Mouse (Mus musculus): ENCODE data around the gene Pitpnm3.
A peak's percentile ranks its signal among the peaks of the same experiment; 100 is the strongest.

Pitpnm3 gene

DNA sequence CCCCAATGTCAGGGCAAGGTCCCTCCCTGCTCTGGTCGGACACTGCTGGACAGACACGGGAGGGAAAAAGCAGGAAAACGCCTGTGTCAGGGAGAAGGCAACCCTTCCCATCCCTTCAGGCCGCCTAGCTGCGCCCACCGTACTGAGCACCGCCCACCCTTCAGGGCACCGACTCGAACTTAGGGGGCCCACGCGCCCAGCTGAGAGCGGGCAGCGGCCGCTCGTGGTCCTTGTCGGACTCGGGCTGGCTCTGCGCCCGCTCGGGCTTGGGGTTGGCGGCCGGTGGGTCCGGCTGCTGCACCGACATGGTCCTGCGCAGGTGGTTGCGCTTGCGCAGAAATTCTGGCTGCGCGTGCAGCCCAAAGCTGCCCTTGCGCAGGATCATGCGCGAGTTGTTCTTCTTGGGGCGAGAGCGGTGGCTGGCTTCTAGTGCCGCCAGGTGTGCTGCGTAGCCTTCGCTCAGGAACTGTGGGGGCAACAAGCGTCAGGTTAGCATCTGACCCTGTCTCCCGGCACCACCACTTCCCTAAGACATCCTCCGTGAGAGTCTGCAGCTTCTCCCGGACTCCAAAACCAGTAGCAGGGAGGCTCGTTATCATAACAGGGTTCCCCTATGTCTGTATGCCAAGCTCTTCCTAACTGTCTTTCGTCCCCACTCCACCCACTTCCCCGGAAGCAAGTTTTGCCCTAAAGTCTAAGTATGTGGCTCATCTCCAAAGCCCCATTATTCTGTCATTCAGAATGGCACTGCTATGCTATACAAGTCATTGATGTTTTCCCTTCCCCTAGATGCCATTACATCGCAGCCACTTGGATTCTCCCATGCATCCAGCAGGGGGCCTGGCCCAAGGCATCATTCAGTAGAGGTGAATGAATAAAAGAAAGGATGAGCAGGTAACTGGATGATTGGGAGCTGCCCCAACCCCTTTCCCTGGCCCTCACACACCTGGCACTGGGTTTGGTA, 84.4 kb downstream of the Pitpnm3 start:
- DNase-seq (ENCODE audit: low spot score in 2 of 2) = no peak

DNA sequence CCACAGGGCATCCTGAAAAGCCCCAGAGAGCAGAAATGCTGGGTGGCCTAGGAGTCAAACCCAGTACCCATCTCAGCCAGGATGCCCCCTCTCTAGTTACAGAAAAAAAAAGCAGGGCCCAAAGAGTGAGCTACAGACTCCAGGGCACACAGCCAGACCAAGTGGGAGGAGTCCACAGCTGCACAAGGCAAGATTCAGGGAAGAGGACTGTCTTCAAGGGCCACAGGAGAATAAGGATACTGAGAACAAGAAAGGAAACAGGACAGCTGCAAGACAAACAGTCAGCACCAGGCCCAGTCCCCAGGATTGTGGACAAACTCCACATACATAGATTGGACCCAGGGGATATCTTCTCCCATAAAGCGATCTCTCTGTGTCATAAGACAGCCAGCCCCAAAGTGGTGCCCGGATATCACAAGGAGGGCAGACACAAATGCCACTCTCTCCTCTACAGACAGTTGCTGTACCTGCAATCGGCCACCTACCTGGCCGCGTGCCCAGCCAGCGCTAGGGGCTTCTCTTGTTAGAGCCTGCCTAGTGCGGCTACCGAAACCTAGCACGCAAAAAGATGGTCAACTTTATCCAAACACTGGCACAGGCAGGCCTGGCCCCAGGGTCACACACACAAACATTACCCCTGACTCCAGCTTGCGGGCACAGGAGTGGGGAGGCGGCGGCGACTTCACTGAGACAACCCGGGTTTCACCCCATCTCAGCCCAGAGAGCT, 85.2 kb downstream of the Pitpnm3 start:
- no peak for DNase-seq (ENCODE audit: low spot score in 2 of 2)

DNA sequence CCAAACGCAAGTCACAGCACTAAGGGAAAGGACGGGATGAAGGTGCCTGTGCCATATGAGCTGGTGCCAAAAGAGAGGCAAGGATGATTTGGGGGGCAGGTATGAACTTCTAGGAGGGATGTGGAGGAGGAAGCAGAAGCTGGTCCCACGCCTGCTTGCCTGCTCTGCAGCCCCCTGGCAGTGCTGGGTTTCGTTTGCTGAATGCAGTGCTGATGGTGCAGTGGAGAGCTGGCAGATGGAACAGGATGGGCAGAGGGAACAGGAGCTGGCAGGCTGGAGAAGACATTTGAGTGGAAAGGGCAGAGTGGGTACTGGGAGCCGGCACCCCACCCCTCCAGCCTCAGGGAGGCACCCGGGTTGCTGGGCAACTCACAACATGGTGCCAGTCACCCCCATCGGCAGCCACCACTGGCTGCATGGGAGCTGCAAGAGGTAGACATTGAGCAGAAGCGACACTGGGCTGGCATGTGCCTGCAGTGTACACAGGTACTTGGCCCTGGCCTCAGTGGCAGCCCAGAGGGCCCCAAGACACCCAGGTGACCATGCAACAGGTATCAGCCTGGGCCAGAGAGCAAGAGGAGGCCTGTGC, 86.3 kb downstream of the Pitpnm3 start:
- DNase-seq (ENCODE audit: low spot score in 2 of 2) = no peak

DNA sequence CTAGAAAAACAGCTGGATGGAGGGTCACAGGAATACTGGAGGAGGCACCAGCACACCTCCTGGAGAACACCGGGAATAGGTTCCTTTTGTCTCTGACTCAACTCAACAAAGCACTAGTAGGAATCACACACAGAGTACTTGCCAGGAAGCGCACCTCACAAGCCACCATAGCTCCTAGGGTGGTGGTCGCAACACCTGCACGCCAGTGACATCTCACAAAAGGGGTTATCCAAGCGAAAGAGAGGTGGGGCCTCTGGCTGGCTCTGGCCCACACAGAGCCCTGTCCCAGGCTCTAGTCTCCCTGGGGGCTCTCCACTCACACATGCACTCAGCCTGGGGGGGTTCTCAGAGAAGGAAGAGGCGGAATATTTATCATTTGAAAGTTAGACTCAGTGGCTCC, 86.8 kb downstream of the Pitpnm3 start:
- DNase-seq (ENCODE audit: low spot score in 2 of 2) = no peak

DNA sequence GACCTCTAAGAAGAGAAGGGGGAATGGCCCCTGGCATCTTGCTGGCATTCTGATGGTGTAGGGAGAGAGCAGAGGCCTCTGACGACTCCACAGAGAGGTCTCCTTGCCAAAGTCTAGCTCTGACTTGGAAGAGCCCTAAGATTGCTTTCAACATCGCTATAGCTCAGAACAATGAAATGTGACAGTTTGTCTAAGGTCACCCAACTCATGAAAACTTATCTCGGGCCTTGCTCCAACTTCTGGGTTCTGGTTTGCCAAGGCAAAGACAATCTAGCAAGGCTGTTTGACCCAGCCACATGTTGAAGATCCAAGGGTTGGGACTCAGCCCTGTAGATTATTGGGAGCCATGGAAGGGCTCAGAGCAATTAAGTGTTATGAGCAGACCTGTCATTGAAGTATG, 91.3 kb downstream of the Pitpnm3 start:
- DNase-seq (ENCODE audit: low spot score in 2 of 2) = no peak

DNA sequence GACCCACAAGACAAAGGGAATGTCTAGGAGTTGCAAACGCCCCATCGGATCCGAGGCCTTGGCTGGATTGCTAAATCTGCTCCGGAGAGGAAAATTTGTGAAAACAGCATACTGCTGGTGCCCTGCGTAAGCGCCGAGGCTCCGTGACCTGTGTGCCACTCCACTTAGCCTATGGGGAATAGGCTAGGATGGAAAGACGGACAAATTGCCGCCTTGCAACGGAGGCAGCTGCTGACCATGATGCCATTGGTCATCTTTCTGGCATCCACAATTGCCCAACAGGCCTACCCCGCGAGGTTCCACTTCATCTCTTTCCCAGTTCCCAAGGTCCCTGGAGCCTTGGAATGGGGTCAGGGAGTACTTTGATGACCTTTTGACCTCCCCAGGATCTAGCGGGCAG, 92.9 kb downstream of the Pitpnm3 start:
- DNase-seq (ENCODE audit: low spot score in 2 of 2) = no peak

DNA sequence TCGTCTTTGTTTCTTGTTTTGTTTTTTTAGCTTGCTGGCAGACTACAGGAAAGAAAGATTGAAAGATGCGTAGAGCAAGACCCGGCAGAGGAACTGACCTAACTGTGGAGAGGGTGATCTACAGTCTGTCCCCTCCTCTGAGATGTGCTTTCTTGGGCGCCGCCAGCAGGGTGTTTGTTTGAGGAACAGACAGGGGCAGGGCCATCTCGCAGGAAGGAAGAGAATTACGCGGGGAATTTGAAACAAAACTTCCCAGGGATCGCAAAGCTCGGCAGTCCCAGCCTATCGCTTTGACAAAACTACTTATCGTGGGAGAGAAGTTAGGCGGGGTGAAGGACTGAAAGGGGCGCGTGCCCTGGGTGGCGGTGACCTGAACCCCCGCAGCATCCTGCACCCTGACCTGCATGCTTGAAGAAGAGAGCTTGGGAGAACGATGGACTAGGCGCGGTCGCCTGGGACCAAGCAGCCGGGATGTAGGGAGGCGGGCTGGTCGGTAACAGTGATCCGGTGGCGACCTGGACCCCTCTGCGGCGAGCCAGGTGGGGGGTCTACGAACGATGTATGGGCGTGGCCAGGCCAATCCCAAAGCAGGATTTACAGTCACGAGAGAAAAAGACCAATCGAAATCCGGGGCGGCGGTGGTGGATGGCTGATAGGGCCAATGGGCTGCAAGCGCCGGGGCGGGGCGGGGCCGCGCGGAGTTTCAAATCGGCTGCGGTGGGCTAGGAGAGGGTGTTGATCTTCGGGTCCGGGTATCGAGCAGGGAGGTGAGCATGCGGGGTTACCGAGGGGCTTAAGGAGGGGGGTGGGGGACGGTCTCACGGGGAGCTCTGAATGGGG, 93.6 kb downstream of the Pitpnm3 start, which contains the start of gene Pimreg:
Pimreg (plus strand) TSS at position 265 of the 840 bp plus-strand sequence.
- peak; percentile 54 to 84 for DNase-seq (ENCODE audit: low spot score in 2 of 2)

DNA sequence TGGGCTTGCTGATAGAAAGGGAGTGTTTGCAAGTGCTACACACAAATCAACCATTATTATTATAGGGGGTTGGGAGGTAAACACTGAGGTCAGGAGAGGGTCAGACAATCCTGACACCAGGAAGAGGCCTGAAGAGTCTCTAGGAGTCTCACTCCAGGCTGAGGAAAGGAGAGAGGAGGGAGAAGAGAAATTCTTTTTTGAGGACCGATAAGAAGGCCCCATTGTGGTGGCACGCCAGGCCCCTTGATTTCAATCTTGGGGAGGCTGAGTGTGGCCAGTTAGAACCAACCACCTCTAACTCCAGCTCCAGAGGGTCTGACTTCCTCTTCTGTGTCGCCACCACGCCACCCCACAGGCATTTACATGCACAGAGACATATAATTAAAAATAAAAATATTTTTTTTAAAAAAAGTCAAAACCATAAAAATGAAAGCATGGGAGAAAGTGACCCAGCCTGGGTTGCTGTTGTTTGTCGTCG, 94.2 kb downstream of the Pitpnm3 start:
- DNase-seq (ENCODE audit: low spot score in 2 of 2) = no peak

DNA sequence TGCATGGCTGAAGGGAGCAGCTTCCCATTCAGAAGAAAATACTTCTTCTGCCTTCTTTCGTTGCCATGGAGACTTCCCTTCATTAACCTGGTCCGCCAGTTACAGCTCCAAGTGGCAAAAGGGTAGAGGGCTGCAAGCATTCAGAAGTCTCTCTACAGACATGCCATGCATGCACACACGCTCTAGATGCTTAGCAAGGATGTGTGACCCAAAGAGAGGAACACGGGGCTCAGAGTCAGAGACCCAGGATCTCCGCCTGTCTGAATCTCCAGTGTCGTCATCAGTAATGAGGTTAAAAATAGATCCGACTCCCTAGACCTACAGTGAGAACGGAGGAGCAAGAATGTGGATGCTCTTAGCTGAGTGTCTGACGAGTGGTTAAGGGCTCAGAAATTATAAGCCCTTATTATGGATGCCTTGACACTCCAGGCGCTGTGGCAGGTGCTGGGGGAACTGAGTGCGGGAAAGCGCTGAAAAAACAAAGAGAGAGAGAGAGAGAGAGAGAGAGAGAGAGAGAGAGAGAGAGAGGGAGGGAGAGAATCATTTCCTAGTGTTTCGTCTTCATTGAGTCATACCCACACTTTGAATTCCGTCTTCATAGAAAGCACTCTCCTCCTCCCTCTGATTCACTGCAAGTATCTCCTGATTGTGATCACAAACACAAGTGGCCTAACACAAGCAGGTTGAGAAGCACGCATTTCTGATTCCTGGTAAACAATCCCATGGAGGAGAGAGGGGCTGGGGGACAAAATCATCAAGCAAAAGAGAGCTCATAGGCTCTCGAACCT, 95.8 kb downstream of the Pitpnm3 start:
- no peak for DNase-seq (ENCODE audit: low spot score in 2 of 2)

DNA sequence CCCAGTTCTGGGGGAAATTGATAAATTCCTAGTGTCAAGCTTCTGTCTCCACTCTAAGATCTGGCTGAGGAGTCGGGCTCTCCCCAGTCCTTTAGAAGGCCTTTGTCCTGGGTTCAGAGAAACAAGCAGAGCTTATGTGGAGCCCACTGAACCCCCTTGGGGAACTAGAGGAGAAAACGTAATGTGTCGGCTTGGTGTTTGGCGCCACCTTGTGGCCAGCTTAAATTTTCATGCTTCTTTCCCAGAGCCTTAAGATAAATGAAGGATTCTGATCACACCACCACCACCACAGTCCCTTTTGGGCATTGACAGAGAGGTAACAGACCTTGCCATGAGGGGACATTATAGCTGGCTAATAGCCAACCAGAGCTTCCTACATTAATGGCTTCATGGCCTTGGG, 97.6 kb downstream of the Pitpnm3 start:
- peak; percentile 54 to 79 for DNase-seq (ENCODE audit: low spot score in 2 of 2)

DNA sequence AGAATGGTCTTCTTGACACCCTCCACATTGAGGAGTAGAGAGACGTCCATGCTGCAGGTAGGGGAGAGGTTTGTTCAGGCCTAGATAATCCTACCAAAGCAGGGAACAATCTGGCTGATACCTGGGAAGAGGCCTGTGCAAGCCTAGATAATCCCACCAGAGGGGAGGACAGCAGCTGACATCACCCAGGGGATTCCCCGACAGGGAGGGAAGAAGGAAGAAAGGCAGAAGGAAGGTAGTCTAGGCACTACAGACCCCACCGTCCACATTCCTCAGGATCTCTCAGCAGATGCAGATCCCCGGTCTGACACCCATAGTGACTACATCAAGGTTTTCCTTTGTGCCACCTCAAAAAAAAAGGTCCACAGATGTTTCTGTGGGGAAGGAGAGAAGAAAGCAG, 98.2 kb downstream of the Pitpnm3 start, which contains the start of gene Aipl1:
Aipl1 (minus strand) TSS at position 101 of the 400 bp plus-strand sequence.
- no peak for DNase-seq (ENCODE audit: low spot score in 2 of 2)

DNA sequence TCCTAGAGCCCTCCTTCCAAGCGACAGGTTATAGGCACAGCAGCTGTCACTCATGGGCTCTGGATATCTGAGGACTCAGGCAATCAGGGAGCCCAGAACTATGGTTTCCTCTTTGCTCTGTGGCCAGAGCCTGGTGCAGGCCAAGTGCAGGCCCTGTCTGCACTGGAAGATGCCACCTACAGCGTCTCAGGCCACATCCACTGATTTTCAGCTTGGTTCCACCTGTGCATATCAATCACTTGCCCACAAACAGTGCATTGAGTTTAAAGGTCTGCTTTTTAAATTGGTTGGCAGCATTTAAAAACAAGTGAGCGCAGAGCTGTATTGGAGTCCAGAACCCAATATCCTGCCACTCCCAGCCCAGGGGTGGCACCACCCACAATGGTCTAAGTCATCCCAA, 103.0 kb downstream of the Pitpnm3 start:
- no peak for DNase-seq (ENCODE audit: low spot score in 2 of 2)

DNA sequence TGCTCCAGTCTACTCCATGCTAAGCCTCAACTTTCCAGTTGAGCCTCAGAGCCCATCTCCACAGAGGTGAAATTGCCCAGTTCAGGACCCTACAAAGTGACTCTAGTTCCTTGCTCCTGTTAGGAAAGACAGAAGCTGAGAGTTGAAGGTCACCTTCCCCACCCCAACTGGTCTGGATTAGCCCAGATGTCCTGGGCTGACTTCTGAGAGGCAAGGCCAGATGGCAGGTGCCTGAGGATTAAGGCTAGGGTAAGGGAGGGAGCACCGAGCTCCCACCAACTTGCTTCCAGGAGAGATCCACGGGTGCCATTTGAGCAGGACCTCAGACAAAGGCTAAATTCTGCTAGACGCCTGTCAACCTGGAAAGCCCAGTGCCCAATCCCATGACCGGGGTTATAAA, 103.5 kb downstream of the Pitpnm3 start:
- DNase-seq (ENCODE audit: low spot score in 2 of 2) = no peak

DNA sequence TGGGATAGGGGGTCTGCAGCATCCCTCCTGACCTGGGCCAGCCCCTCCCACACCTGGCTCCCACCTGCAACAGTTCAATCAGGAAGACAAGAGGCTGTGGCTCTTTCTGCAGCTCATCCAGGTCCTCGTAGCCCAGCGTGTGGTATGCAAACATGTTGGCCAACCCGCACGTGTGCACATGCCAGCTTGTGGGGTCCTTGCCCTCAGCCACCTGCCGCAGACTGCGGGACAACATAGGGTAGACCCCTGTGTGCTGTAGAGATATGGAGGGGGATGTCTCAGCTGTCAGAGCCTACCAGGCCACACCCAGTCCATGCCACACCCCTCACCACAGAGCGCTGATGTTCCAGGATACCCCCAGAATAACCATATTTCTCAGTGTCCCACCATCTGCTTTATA, 104.2 kb downstream of the Pitpnm3 start:
- no peak for DNase-seq (ENCODE audit: low spot score in 2 of 2)

DNA sequence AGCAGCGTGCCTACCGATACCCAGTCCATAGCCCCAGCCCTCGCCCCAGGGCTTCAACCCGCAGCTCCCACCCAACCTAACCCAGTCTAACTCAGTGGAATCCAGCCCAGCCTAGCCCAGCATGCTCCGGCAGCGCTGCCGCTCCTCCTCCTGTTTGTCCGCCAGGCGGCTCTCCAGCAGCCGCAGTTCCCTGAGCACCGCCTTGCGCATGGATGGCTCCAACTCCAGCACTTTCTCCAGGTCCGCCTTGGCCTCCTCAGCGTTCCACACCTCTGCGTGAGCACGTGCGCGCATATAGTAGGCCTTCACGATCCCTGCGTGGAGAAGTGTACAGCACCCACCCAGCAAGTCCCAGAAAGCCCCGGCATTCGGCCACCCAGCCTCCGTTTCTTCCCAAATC, 106.4 kb downstream of the Pitpnm3 start:
- no peak for DNase-seq (ENCODE audit: low spot score in 2 of 2)

DNA sequence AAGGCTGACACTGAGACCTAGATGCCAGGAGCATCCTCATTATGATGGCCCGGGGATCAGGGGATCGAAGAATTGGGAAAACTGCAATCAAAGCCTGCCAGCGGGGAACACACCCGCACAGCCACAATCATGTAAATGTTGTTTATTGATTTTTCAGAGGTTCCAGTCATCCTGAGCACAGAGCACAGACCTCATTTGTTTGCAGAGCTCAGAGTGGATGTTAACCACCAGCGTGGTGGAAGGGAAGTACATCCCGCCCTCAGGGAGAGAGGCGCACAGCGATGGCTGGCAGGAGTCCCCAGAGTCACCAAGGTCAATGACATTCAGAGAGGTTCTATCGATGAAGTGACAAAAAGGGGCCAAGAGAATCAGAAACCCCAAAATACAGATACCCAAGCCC, 107.7 kb downstream of the Pitpnm3 start:
- DNase-seq (ENCODE audit: low spot score in 2 of 2) = no peak

DNA sequence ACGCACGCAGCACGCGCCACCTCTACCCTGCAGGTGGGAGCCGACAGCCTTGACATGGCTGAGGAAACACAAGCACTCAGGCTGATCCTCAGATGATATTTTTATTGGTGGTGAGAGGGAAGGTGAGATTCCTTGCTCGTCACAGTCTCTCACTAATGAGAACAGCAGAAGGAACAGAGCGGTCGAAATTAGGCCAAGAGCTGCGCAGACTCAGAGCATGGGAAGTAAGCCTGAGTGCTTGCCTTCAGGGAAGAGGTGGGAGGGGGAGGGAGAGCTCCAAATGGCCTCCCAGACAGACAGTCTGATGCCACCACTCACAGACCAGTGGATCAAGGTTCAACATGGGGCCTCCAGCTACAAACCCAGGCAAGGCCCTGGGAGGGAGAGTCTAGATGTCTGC, 109.1 kb downstream of the Pitpnm3 start:
- no peak for DNase-seq (ENCODE audit: low spot score in 2 of 2)

DNA sequence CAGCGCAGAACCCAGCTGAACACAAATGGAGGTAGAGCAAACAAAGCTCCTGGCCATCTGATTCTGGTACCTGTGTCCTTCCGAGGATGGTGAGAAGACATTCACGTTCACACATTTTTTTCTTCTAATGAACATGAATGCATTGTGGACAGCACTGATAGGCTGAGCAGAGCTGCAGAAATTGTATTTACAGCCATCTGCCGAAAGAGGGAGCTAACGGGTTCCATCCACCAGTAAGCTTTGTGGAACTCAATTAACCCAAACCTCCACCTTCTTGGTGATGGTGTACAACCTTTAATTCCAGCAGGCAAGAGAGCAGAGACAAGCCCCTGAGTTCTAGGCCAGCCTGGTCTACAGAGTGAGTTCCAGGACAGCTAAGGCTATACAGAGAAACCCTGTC, 109.7 kb downstream of the Pitpnm3 start:
- DNase-seq (ENCODE audit: low spot score in 2 of 2) = peak in 1 of 2 experiments; percentile 30

DNA sequence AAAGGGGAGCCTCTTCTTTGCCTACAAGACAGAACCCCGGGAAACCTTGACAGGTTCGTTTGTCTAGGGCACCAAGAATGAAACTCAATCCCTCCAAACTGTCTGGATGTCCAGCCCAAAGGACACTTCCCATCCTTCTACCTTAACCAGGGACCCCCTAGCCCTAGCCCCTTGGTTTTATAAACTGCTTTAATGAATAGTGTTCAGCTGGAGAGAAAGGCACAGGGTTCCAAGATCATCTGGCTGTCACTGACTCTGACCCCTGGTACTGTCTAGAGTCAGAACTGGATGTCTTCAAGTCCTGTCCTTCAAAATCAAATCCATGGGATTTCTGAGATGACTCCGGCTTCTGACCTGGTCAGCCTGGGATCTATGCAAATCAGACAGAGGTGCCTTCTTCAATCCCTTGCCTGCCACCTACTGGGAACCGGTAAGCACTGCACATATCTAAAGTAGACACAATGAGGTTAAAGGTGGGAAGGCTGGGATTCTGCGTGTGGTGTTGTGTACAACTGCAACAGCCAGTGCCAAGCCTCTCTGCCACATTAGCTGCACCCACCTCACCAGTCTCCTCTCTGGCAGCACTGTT, 111.3 kb downstream of the Pitpnm3 start:
- peak; percentile 22 to 66 for DNase-seq (ENCODE audit: low spot score in 2 of 2)

DNA sequence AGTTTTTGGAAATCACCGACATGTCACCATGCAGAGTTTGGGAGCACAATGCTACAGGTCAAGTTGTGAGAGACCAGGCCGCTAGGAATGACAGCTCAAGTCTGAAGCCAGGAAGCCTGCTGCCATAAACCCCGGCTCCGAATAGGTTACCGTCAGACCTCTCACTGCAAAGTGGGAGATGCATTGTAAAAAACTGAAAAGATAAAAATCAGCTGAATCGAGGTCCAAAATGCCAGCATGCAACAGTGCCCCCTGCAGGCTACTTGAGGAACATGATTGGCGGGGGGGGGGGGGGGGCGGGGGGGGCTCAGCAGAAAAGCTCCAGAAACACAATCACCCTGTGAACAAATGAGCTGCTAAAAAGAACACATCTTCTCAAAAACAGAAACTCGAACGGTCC, 112.0 kb downstream of the Pitpnm3 start:
- DNase-seq (ENCODE audit: low spot score in 2 of 2) = peak in 1 of 2 experiments; percentile 29
